Comparison of ENCODE assay signal across 8 mouse cellular contexts in the genomic region with DNA sequence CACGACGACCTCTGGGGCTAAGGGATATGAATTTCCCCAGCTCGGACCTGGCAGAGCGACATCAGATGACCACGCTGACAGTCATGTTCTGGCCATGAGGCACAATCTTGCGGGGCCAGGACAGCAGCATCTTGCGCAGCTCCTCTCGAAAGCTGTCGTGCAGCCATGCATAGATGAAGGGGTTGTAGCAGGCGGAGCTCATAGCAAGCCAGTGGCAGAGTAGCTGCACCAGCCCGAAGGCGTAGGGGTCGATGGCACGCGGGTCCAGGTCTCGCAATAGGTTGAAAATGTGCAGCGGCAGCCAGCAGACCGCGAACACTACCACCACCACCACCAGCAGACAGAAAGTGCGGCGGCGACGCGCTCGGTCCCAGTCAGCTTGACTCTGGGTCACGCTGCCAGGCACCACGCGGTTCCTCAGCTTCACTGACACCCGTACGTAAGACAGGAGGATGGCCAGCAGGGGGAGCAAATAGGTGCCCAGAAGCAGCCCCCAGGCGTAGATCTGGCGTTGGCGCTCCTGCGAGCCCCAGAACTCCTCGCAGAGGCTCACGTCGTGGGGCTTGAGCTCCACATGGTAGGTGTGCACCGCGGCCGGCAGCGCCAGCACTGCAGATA. TPM values are rescaled to one million over a fixed set of nuclear protein-coding genes. Genes with fewer than 3 reads are reported as not detected.
DNase-seq lines count a peak whose midpoint lies in the region; ATAC-seq and TF ChIP-seq lines count a peak whose summit lies in the region.

No protein-coding gene starts in this region.

- no peak overlapping the region for H3K27ac ChIP-seq in gastrocnemius, adult 2 months

- intact Hi-C loops in gastrocnemius, adult 2 months (cut with DNase I) = loop anchor here (10.0 kb wide), 1 partner anchor 138 kb away; no protein-coding TSS in a partner anchor
- intact Hi-C loops in left cerebral cortex, postnatal 36 days (cut with DNase I) = loop anchor here (10.0 kb wide), 1 partner anchor 88 kb away; no protein-coding TSS in a partner anchor

- peak overlapping the region; percentile 48 for H3K4me3 ChIP-seq in gastrocnemius, adult 2 months

- TF ChIP-seq CTCF in gastrocnemius, adult 2 months (IDR thresholded peaks at IDR 0.05) = peak; percentile 65

- peak; percentile 43 for ATAC-seq in inflammation-experienced regulatory T-cells, adult 6 months

- peak; percentile 63 to 88 for DNase-seq in adrenal gland, adult (ENCODE audit: inconsistent age in 2 of 2, low spot score in 1 of 2)
- peak; percentile 73 to 84 for DNase-seq in cerebellum, postnatal 25 days
- DNase-seq in gastrocnemius, adult 2 months = peak; percentile 65
- peak; percentile 57 for DNase-seq in left cerebral cortex, postnatal 36 days (ENCODE audit: low spot score in 2 of 2)
- DNase-seq in mesoderm, embryonic 11.5 days (ENCODE audit: low read depth, low spot score) = peak; percentile 85
- peak; percentile 76 for DNase-seq in right cerebral cortex, postnatal 4 days
- no peak for DNase-seq in MN1 (ENCODE audit: low spot score)

RNA-seq across cellular contexts. Expression of gene Prlhr, which starts 1.0 kb away (rescaled TPM):
- not detected for total RNA-seq in gastrocnemius, adult 2 months (2021)
- not detected for polyA plus RNA-seq in inflammation-experienced regulatory T-cells, adult 6 months (2017; shearing (Covaris generic))
- total RNA-seq in left cerebral cortex, postnatal 36 days (2021) = not detected
